Mouse (Mus musculus): Measurements from ENCODE around the gene Fhl4.

DNA sequence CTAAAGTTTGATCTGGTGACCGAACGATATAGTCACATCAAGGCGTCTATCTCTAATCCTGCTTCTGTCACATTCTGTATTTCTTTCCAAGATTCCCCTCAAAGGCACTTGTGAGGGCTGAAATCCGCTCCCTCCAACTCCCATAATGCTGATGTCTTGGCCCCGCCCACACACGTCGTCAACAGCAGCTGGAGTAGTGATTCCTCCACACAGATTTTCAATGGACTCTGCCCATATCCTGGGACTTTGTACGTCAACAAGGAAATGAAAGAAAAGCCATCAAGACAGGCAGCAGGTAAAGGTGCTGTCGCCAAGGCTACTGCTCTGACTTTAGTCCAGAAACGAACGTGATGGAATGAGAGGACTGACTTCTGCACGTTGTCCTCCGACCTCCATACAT lies 22.9 kb upstream of the Fhl4 start:
- TF ChIP-seq EP300 (IDR thresholded peaks at IDR 0.05; ENCODE audit: low read depth) (no peak), CTCF (IDR thresholded peaks at IDR 0.05; ENCODE audit: low read depth) (no peak)

Measured in liver, postnatal 0 days (tissue).